Mouse (Mus musculus): Measurements from ENCODE around the gene Gm28308. TPM values are rescaled to one million over a fixed set of nuclear protein-coding genes. Genes with fewer than 3 reads are reported as not detected.

The Gm28308 gene
- total RNA-seq, 2 experiments from 2014 or later: not detected

- no peak for DNase-seq
These were observed 59.1 kb downstream of the Gm28308 start for GRCm38 (mm10) chr6:52154044-52154443.

DNA sequence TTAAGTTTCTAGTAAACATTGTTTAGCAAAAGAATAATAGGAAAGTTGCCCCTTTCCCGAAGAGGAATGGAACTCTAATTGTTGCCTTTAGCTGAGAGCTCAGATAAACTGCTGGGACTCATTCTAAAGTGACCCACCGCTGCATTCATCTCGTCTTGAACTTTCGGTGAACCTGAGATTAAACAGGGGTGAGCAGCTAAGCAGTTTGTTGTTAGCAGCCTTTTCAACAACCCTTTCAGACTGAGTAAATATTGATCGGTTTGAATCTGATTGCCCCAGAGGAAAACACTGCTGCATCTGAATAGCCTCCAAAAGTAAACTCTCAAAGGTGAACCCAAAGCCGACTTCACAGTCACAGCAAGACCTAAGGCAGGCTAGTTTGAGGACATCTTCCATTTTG lies 59.9 kb downstream of the Gm28308 start:
- no peak for DNase-seq

- no peak for DNase-seq
These were observed 60.6 kb downstream of the Gm28308 start for GRCm38 (mm10) chr6:52152226-52153193.

GRCm38 (mm10) chr6:52151571-52151970 lies 61.6 kb downstream of the Gm28308 start:
- no peak for DNase-seq

- no peak for DNase-seq
These were observed 62.7 kb downstream of the Gm28308 start for GRCm38 (mm10) chr6:52150401-52150966.

- DNase-seq: no peak
These were observed 74.0 kb downstream of the Gm28308 start for GRCm38 (mm10) chr6:52139115-52139514.

DNA sequence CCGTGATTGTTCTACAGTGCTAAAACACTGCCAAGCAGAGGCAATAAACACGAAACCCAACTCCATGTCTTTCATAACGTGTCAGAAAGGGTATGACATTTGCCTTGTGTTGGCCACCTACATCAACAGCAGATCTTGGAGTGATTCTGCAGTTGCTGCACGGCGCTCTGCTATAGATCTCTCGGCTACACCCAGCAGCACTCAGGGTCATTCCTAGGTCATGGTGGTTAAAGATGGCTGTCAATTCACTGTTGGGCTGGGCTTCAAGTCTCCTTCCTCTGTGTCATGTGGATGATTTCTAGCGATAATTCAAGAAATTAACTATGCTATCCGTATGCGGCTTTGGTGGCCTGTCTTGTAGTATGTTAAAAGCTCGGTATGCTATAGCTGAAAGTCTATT lies 74.6 kb downstream of the Gm28308 start:
- no peak for DNase-seq

- DNase-seq: no peak
These were observed 75.2 kb downstream of the Gm28308 start for GRCm38 (mm10) chr6:52137841-52138535.

- no peak for DNase-seq
These were observed 89.5 kb downstream of the Gm28308 start for GRCm38 (mm10) chr6:52123673-52124072.

DNA sequence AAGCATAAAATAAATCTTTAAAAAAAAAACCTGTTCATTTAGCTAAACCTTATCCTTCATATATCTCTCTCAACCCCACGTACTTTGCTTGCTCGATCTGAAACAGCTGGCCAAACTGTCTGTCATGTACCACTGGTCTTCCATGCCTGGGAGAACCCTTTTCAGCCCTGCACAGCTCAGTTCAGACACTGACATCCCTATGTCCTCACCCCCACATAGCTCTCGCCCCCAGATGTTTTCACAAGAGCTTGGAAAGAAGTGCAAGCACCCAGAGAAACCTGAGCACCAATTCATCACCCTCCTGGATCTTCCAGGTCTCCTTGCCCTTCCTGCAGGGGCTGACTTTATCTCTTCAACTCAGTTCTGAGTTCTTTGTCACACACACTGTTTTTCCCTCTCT lies 92.0 kb downstream of the Gm28308 start:
- no peak for DNase-seq

DNA sequence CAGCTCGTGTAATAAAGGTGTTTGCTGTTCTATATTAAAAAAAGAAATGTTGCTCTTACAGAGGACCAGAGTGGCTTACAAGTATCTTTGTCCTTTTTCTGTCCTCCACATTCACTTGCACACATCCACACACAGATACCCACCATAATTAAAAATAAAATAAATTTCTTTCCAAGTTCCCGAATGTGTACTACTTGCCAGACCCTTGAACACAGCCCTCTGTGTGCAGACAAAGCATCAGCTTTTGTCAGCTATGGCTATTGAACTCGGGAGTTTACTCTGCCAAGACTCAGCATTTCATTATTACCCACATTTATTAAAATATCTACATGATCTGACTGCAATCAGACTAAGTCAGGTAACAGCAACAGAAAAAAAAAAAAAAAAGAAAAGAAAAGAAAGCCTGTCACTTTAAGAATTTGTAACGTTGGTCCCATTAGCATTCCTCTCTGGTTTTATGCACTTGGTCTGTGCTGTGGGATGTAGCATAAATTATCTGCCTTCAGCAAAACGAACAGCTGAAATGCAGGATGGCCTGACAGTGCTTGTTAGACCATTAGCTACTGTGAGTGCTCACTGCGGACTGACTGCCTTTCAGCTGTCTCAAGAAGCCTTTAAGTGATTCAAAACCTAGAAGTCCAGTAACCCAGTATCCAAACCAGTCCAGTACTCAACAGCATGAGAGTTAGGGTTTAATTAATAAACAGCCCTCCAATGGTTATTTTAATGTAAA lies 94.1 kb downstream of the Gm28308 start:
- DNase-seq: no peak

DNA sequence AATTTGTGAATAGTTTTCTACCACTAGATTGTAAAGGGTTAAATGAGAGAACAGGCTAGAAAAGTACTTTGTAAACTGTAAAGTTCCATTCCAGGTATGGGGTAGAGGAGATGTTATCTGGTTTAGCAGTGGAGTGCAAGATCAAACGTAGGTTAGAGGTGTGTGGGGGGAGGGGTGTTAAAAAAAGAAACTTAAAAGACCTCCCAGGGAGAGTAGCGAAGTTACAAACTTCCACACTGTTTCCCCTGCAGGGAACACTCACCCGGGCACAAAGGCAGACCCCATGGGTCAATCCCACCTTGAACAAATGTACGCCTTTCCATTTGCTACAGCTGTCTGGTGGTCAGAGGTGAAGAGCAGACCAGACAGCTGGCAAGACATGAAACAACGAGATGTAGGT lies 97.2 kb downstream of the Gm28308 start:
- no peak for DNase-seq

Small RNAs within 50 kb of the gene (microRNA-seq; reads per million reads assigned to microRNA genes)
- 9,254 to 10,330 reads per million in 2 experiments for gene Mir196b

Other genes starting within 250 kb of the Gm28308 start
- gene Skap2, start 200.8 kb downstream of the Gm28308 start, total RNA-seq (2021): 1 to 10 TPM; 6.1 to 9.1 TPM
- gene Hoxa1, start 55.0 kb downstream of the Gm28308 start, total RNA-seq (2021): under 1 TPM in 1 of 2 experiments, not detected in 1; 0.18 TPM
- 1 to 10 TPM in 1 of 2 experiments, under 1 TPM in 1; 0.87 to 1.4 TPM for gene Hoxa2, start 48.5 kb downstream of the Gm28308 start, total RNA-seq (2021)
- under 1 TPM; 0.12 to 0.25 TPM for gene 5730596B20Rik, start 35.8 kb downstream of the Gm28308 start, total RNA-seq (2021)
- 1 to 10 TPM; 7.5 to 8.5 TPM for gene Hoxa4, start 21.6 kb downstream of the Gm28308 start, total RNA-seq (2021)
- gene Hoxa5, start 8.8 kb downstream of the Gm28308 start, total RNA-seq (2021): 1 to 10 TPM; 2.6 to 3.7 TPM
- gene Hoxa6, start 4.6 kb downstream of the Gm28308 start, total RNA-seq (2021): 1 to 10 TPM; 1.6 to 2.2 TPM
- gene Hoxa3, start within 50 bp of the Gm28308 start, total RNA-seq (2021): 1 to 10 TPM; 2.0 to 5.0 TPM
- gene Hoxa7, start 8.5 kb upstream of the Gm28308 start, total RNA-seq (2021): 1 to 10 TPM; 9.4 to 9.7 TPM
- 10 to 100 TPM in 1 of 2 experiments, 1 to 10 TPM in 1; 7.8 to 11.2 TPM for gene Hoxa9, start 17.8 kb upstream of the Gm28308 start, total RNA-seq (2021)
- gene Hoxa10, start 27.5 kb upstream of the Gm28308 start, total RNA-seq (2021): 10 to 100 TPM; 30.2 to 30.8 TPM
- 1 to 10 TPM; 4.4 to 5.6 TPM for gene Hoxa11, start 32.5 kb upstream of the Gm28308 start, total RNA-seq (2021)
- 1 to 10 TPM; 1.3 to 1.6 TPM for gene Hoxa13, start 47.5 kb upstream of the Gm28308 start, total RNA-seq (2021)
- not detected for gene Evx1, start 100.2 kb upstream of the Gm28308 start, total RNA-seq (2021)